Mouse (Mus musculus): Measurements from ENCODE around the gene Med17. TPM values are rescaled to one million over a fixed set of nuclear protein-coding genes. Genes with fewer than 3 reads are reported as not detected.

Med17 gene
- polyA plus RNA-seq, 1 experiment = 21.3 TPM

DNA sequence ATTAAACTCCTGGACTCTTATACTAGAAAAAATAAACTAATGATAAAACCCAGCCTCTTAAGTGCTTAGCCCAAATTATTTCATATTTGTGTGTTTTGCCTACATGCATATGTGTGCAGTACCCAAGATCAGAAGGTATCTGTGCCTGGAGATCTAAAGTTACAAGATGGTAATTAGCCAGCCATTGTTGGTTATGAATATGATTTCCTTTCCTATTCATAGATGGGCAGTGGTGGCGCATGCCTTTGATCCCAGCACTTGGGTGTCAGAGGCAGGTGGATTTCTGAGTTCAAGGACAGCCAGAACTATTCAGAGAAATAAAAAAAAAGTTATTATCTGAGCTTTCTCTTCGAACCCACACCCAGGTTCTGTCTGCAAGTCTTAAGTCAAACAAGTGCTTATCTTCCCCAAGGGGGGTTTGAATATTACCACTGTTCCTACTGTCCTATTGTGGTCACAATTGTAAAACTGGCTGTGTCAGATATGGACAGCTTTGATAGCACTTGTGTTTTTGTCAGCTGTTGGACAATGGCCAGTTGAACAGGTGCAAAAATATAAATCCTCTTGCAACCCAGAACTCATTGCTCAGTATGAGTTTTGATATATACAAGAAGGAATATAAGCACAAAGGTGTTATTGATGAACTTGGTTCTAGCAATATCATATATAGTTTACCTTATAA is 32.5 kb upstream of the Med17 start:
- WGBS = 93% methylated on average over 2 of the region's 2 CpGs
- no peak for DNase-seq
- Histone ChIP-seq H3K27me3 (replicated peaks; ENCODE audit: control insufficient read depth, insufficient read depth, low read length) (no peaks in the 10 kb centered on the region), H3K36me3 (ENCODE audit: control insufficient read depth, insufficient read depth, low read length) (peaks cover 24% of the 10 kb centered on the region), H3K4me1 (ENCODE audit: control insufficient read depth, insufficient read depth, low read length) (peaks cover 1% of the 10 kb centered on the region; the same call in 1 of the 2 replicates), H3K27ac (ENCODE audit: insufficient read depth, low read depth, low read length) (no peak overlapping the region), H3K4me3 (ENCODE audit: insufficient read depth, low read depth, low read length) (no peak overlapping the region)
- TF ChIP-seq CTCF (conservative IDR thresholded peaks at IDR 0.05; ENCODE audit: insufficient read depth, insufficient read length, low read depth, low read length) (no peak), POLR2A (IDR thresholded peaks at IDR 0.05; ENCODE audit: low read depth, low read length) (no peak)

DNA sequence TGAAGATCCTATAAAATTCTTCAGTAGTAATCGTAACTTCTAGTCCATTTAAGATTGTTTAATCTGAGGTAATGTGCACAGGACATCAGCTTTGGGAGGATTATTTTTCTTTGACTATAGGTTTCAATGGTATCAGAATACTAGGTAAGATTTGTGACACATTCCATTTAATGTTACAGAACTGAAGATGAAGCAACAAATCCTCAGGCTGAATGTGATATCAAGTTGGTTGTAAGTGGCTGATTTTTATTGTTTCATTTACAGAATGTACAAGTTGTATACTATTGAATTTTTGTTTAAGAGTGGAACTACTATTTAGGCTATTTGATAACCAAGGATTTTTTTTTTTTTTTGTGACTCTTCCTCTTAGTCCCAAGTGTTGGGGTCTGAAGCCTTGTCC is 30.4 kb upstream of the Med17 start:
- DNase-seq = no peak
- Histone ChIP-seq H3K36me3 (ENCODE audit: control insufficient read depth, insufficient read depth, low read length) (peaks cover 19% of the 10 kb centered on the region), H3K27me3 (replicated peaks; ENCODE audit: control insufficient read depth, insufficient read depth, low read length) (no peaks in the 10 kb centered on the region), H3K27ac (ENCODE audit: insufficient read depth, low read depth, low read length) (no peak overlapping the region), H3K4me3 (ENCODE audit: insufficient read depth, low read depth, low read length) (no peak overlapping the region), H3K4me1 (ENCODE audit: control insufficient read depth, insufficient read depth, low read length) (peaks cover 3% of the 10 kb centered on the region; the same call in 1 of the 2 replicates)
- TF ChIP-seq POLR2A (IDR thresholded peaks at IDR 0.05; ENCODE audit: low read depth, low read length) = no peak
- TF ChIP-seq CTCF (conservative IDR thresholded peaks at IDR 0.05; ENCODE audit: insufficient read depth, insufficient read length, low read depth, low read length) = no peak
- 74% methylated on average over 1 of the region's 1 CpGs for WGBS

DNA sequence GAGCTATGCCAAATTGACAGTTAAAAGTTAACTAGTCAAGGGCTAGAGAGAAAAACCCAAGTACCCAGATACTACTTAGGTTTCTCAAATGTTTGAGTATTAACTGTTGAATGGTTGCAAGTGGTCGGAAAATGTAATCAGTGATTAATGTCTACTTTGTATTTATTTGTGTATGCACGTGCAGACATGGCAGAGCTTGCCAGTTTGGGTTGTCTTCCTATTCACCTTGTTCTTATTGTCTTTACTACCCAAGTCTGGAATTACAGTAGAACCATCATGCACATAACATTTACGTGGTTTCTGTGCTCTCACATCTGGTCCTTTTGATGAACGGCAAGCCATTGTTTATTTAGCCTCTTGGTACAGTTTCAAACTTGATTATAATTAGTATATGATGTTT is 29.7 kb upstream of the Med17 start:
- Histone ChIP-seq H3K27ac (ENCODE audit: insufficient read depth, low read depth, low read length) (no peak overlapping the region), H3K36me3 (ENCODE audit: control insufficient read depth, insufficient read depth, low read length) (peaks cover 18% of the 10 kb centered on the region), H3K27me3 (replicated peaks; ENCODE audit: control insufficient read depth, insufficient read depth, low read length) (no peaks in the 10 kb centered on the region), H3K4me1 (ENCODE audit: control insufficient read depth, insufficient read depth, low read length) (peaks cover 3% of the 10 kb centered on the region; the same call in 1 of the 2 replicates), H3K4me3 (ENCODE audit: insufficient read depth, low read depth, low read length) (no peak overlapping the region)
- 38% methylated on average over 4 of the region's 4 CpGs for WGBS
- DNase-seq = peak; percentile 38
- TF ChIP-seq POLR2A (IDR thresholded peaks at IDR 0.05; ENCODE audit: low read depth, low read length) (no peak), CTCF (conservative IDR thresholded peaks at IDR 0.05; ENCODE audit: insufficient read depth, insufficient read length, low read depth, low read length) (no peak)

GRCm38 (mm10) chr9:15308254-15308653 is 28.5 kb upstream of the Med17 start:
- Histone ChIP-seq H3K4me1 (ENCODE audit: control insufficient read depth, insufficient read depth, low read length) (peaks cover 3% of the 10 kb centered on the region; the same call in 1 of the 2 replicates), H3K4me3 (ENCODE audit: insufficient read depth, low read depth, low read length) (no peak overlapping the region), H3K27ac (ENCODE audit: insufficient read depth, low read depth, low read length) (no peak overlapping the region), H3K36me3 (ENCODE audit: control insufficient read depth, insufficient read depth, low read length) (peaks cover 16% of the 10 kb centered on the region), H3K27me3 (replicated peaks; ENCODE audit: control insufficient read depth, insufficient read depth, low read length) (no peaks in the 10 kb centered on the region)
- TF ChIP-seq POLR2A (IDR thresholded peaks at IDR 0.05; ENCODE audit: low read depth, low read length) = no peak
- DNase-seq = no peak
- 44% methylated on average over 2 of the region's 2 CpGs for WGBS

GRCm38 (mm10) chr9:15307257-15307656 is 27.5 kb upstream of the Med17 start:
- H3K27me3 ChIP-seq (replicated peaks; ENCODE audit: control insufficient read depth, insufficient read depth, low read length) = no peaks in the 10 kb centered on the region
- 15% methylated on average over 6 of the region's 6 CpGs for WGBS
- TF ChIP-seq POLR2A (IDR thresholded peaks at IDR 0.05; ENCODE audit: low read depth, low read length) = no peak
- no peak for TF ChIP-seq CTCF (conservative IDR thresholded peaks at IDR 0.05; ENCODE audit: insufficient read depth, insufficient read length, low read depth, low read length)
- peaks cover 13% of the 10 kb centered on the region for H3K36me3 ChIP-seq (ENCODE audit: control insufficient read depth, insufficient read depth, low read length)
- H3K4me1 ChIP-seq (ENCODE audit: control insufficient read depth, insufficient read depth, low read length) = peaks cover 4% of the 10 kb centered on the region; the same call in 1 of the 2 replicates
- no peak for DNase-seq
- peak overlapping the region; percentile 97; the same call in 1 of the 2 replicates for H3K4me3 ChIP-seq (ENCODE audit: insufficient read depth, low read depth, low read length)
- no peak overlapping the region for H3K27ac ChIP-seq (ENCODE audit: insufficient read depth, low read depth, low read length)

DNA sequence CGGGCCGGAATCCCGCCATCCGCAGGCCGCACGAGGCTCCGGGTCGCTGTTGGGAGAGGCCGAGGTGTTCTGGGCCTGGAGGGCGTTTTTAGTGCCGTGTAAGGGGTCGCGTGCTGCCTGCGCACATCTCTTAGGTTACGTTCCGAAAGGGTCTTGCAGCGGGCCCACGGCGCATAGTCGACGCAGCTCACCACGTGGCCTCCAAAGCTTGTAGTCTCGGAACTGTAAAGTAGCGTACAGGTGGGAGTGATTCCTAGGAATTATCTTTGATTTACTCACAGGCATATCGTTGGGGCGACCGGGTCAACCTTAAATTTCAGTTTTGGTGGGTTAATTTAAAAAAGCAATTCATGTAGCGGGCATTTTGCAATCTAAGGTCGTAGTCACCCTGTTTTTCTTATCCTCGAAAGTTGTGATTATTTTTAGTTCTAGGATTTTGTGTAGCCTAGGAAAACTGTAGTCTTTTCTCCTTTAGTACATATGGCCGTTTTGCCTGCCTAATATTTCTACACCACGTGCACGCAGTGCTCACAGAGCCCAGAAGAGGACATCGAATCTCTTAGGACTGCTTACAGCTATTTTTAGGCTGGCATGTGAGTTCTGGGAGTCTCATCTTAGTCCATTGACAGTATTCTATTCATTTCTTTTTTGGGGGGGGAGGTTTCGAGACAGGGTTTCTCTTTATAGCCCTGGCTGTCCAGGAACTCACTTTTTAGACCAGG is 26.8 kb upstream of the Med17 start, which contains the start of gene 4931406C07Rik:
4931406C07Rik (minus strand) TSS at position 51 of the 722 bp plus-strand sequence.
- Histone ChIP-seq H3K27me3 (replicated peaks; ENCODE audit: control insufficient read depth, insufficient read depth, low read length) (no peaks in the 10 kb centered on the region), H3K4me1 (ENCODE audit: control insufficient read depth, insufficient read depth, low read length) (peaks cover 6% of the 10 kb centered on the region; the same call in 1 of the 2 replicates), H3K36me3 (ENCODE audit: control insufficient read depth, insufficient read depth, low read length) (peaks cover 10% of the 10 kb centered on the region), H3K27ac (ENCODE audit: insufficient read depth, low read depth, low read length) (peak within 1 kb of the TSS; percentile 84), H3K4me3 (ENCODE audit: insufficient read depth, low read depth, low read length) (peak within 1 kb of the TSS; percentile 97)
- no peak for TF ChIP-seq POLR2A (IDR thresholded peaks at IDR 0.05; ENCODE audit: low read depth, low read length)
- TF ChIP-seq CTCF (conservative IDR thresholded peaks at IDR 0.05; ENCODE audit: insufficient read depth, insufficient read length, low read depth, low read length) = no peak
- under 1% methylated on average over 35 of the region's 35 CpGs for WGBS
- DNase-seq = no peak
